In genomic region chr11:50850177-50850735, GRCm38 (mm10) we compare ENCODE assay signal across 8 mouse cellular contexts. TPM values are rescaled to one million over a fixed set of nuclear protein-coding genes. Genes with fewer than 3 reads are reported as not detected.
DNase-seq lines count a peak whose midpoint lies in the region; ATAC-seq and TF ChIP-seq lines count a peak whose summit lies in the region.

TSS of gene Grm6 (plus strand) at chr11:50850685.

- H3K4me2 ChIP-seq in hindbrain, embryonic 15.5 days: peak within 1 kb of the TSS; percentile 92
- peak within 1 kb of the TSS; percentile 97 for H3K4me2 ChIP-seq in midbrain, embryonic 16.5 days (ENCODE audit: low read length)

- ATAC-seq in G1E (ENCODE audit: extremely low read depth, insufficient number of reproducible peaks, low FRiP score, poor library complexity, severe bottlenecking): no peak
- no peak for ATAC-seq in hindbrain, embryonic 15.5 days (ENCODE audit: low FRiP score, low read depth)
- ATAC-seq in midbrain, embryonic 16.5 days: no peak

- H3K4me3 ChIP-seq in heart, embryonic 10.5 days: peak within 1 kb of the TSS; percentile 65
- peak within 1 kb of the TSS; percentile 28; the same call in 1 of the 2 replicates for H3K4me3 ChIP-seq in G1E (ENCODE audit: low read depth, low read length)
- peak within 1 kb of the TSS; percentile 42 for H3K4me3 ChIP-seq in hindbrain, embryonic 15.5 days
- peak within 1 kb of the TSS; percentile 53 for H3K4me3 ChIP-seq in midbrain, embryonic 16.5 days (ENCODE audit: low read depth, low read length)

- H3K9me3 ChIP-seq in heart, embryonic 10.5 days: 0 out of 2 replicates have a peak, but pooled peaks cover 7% of the 10 kb centered on the region
- H3K9me3 ChIP-seq in G1E (replicated peaks): peaks cover 86% of the 10 kb centered on the region
- no peaks in the 10 kb centered on the region for H3K9me3 ChIP-seq in hindbrain, embryonic 15.5 days
- 0 out of 2 replicates have a peak, but pooled peaks cover 3% of the 10 kb centered on the region for H3K9me3 ChIP-seq in midbrain, embryonic 16.5 days (replicated peaks; ENCODE audit: control insufficient read depth, low read length, poor library complexity, severe bottlenecking)

- 2% methylated on average over 11 of the region's 11 CpGs for WGBS in heart, embryonic 10.5 days
- WGBS in hindbrain, embryonic 15.5 days: 1% methylated on average over 11 of the region's 11 CpGs
- 4% methylated on average over 11 of the region's 11 CpGs for WGBS in midbrain, embryonic 16.5 days

- intact Hi-C loops in heart, postnatal 10 days (cut with DNase I): no loop called here

- no peak for TF ChIP-seq CTCF in G1E (IDR thresholded peaks at IDR 0.05; ENCODE audit: low read depth, low read length)

- H3K27me3 ChIP-seq in heart, embryonic 10.5 days (ENCODE audit: insufficient read depth, poor library complexity, severe bottlenecking): peaks cover 70% of the 10 kb centered on the region
- no peaks in the 10 kb centered on the region for H3K27me3 ChIP-seq in G1E (ENCODE audit: insufficient read depth, low read length)
- H3K27me3 ChIP-seq in hindbrain, embryonic 15.5 days: peaks cover 56% of the 10 kb centered on the region
- H3K27me3 ChIP-seq in midbrain, embryonic 16.5 days (ENCODE audit: control insufficient read depth, insufficient read depth, low read depth, low read length): peaks cover 49% of the 10 kb centered on the region

- H3K9ac ChIP-seq in hindbrain, embryonic 15.5 days: peak within 1 kb of the TSS; percentile 4; the same call in 1 of the 2 replicates
- peak within 1 kb of the TSS; percentile 63 for H3K9ac ChIP-seq in midbrain, embryonic 16.5 days (ENCODE audit: low read depth, low read length)

- peaks cover 22% of the 10 kb centered on the region for H3K4me1 ChIP-seq in heart, embryonic 10.5 days
- no peaks in the 10 kb centered on the region for H3K4me1 ChIP-seq in G1E (ENCODE audit: insufficient read depth, low read depth, low read length)
- H3K4me1 ChIP-seq in hindbrain, embryonic 15.5 days (replicated peaks): peaks cover 19% of the 10 kb centered on the region
- H3K4me1 ChIP-seq in midbrain, embryonic 16.5 days (ENCODE audit: control insufficient read depth, insufficient read depth, low read length): peaks cover 11% of the 10 kb centered on the region; the same call in 1 of the 2 replicates

- H3K36me3 ChIP-seq in heart, embryonic 10.5 days: no peaks in the 10 kb centered on the region
- no peaks in the 10 kb centered on the region for H3K36me3 ChIP-seq in G1E (replicated peaks)
- no peaks in the 10 kb centered on the region for H3K36me3 ChIP-seq in hindbrain, embryonic 15.5 days
- no peaks in the 10 kb centered on the region for H3K36me3 ChIP-seq in midbrain, embryonic 16.5 days (ENCODE audit: control insufficient read depth, insufficient read depth, low read length)

- no peak for DNase-seq in heart, embryonic 10.5 days (ENCODE audit: low spot score)
- no peak for DNase-seq in heart, postnatal 10 days
- no peak for DNase-seq in G1E (ENCODE audit: low spot score)
- no peak for DNase-seq in embryo, embryonic 10 days (ENCODE audit: low spot score)
- no peak for DNase-seq in gastrocnemius, postnatal 25 days
- DNase-seq in right cerebral cortex, adult 18-20 months: no peak

- H3K27ac ChIP-seq in heart, embryonic 10.5 days: no peak within 1 kb of the TSS
- no peak within 1 kb of the TSS for H3K27ac ChIP-seq in hindbrain, embryonic 15.5 days (replicated peaks)
- no peak within 1 kb of the TSS for H3K27ac ChIP-seq in midbrain, embryonic 16.5 days (ENCODE audit: low read length)

RNA-seq across cellular contexts. Expression of gene Grm6, which starts in this region (rescaled TPM):
- polyA plus RNA-seq in heart, embryonic 10.5 days (2016; fragmentation: Nextera tagmentation; extraction: Ambion mirVana): 0.06 and 0.16 TPM in 2 replicates
- total RNA-seq in heart, postnatal 10 days (2021): not detected
- total RNA-seq in G1E (2014; fragmentation: Nextera tagmentation) (not detected in 2 replicates), G1E (2017) (0.05 TPM in 1 of 2 replicates, not detected in the other)
- 0.01 TPM in 1 of 2 replicates, not detected in the other for polyA plus RNA-seq in G1E (2012)
- polyA plus RNA-seq in hindbrain, embryonic 15.5 days (2015; fragmentation: Nextera tagmentation; extraction: Ambion mirVana): not detected in 2 replicates
- polyA plus RNA-seq in midbrain, embryonic 16.5 days (2015; fragmentation: Nextera tagmentation; extraction: Ambion mirVana): not detected in 2 replicates
- total RNA-seq in gastrocnemius, postnatal 25 days (2021): not detected
